16 mouse cellular contexts compared by ENCODE assay signal in the genomic region with DNA sequence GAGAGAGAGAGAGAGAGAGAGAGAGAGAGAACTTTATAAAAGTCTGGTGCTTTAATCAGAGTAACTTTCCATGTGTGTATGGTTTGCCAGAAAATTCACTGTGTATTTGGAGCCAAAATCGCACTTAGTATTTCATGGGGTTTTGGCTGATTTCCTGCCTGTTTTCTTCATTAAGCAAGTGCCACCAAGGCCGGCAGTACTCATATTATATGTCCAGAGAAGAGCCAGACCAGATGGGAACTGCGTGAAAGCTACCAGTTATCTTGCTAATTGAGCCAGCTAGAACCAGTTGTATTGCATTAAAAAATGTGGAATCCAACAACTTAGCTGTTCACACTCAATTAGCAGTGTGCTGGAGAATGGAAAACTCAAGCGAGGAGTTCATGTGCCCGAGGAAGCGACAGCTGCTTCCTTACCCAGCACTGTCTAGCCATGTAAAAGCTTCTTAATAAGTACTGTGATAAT. TPM values are rescaled to one million over a fixed set of nuclear protein-coding genes. Genes with fewer than 3 reads are reported as not detected.
DNase-seq lines count a peak whose midpoint lies in the region; ATAC-seq lines count a peak whose summit lies in the region.
"Had no signal": no experiment of that assay in that cellular context is flagged by ENCODE, and none has a peak within 500 bp of the region (broad histone marks: within the 10 kb centered on the region; RNA-seq: fewer than 3 reads in every experiment).

No protein-coding gene starts in this region.

- no peaks in the 10 kb centered on the region for H3K4me1 ChIP-seq in limb, embryonic 11.5 days (ENCODE audit: control insufficient read depth, insufficient read depth, low read length)
- no peaks in the 10 kb centered on the region for H3K4me1 ChIP-seq in limb, embryonic 10.5 days
- H3K4me1 ChIP-seq in forebrain, embryonic 13.5 days, result no peaks in the 10 kb centered on the region
- H3K4me1 ChIP-seq: heart, embryonic 12.5 days had no signal

- 54% methylated on average over 6 of the region's 6 CpGs for WGBS in limb, embryonic 11.5 days
- 77% methylated on average over 6 of the region's 6 CpGs for WGBS in limb, embryonic 10.5 days
- WGBS in forebrain, embryonic 13.5 days, result 63% methylated on average over 6 of the region's 6 CpGs

- no peaks in the 10 kb centered on the region for H3K27me3 ChIP-seq in limb, embryonic 11.5 days (ENCODE audit: control insufficient read depth, insufficient read depth, low read length)
- no peaks in the 10 kb centered on the region for H3K27me3 ChIP-seq in limb, embryonic 10.5 days (ENCODE audit: low read depth, poor library complexity, severe bottlenecking)
- H3K27me3 ChIP-seq in forebrain, embryonic 13.5 days, result no peaks in the 10 kb centered on the region
- H3K27me3 ChIP-seq: heart, embryonic 12.5 days had no signal

- 0 out of 2 replicates have a peak, but pooled peaks have one; percentile 54 for ATAC-seq in limb, embryonic 11.5 days (ENCODE audit: insufficient number of reproducible peaks, low FRiP score, low TSS enrichment, low read depth)
- ATAC-seq in forebrain, embryonic 13.5 days, result peak; percentile 86
- ATAC-seq: activated CD4-positive, CD25-positive, alpha-beta regulatory T cell, adult 4 months; inflammation-experienced regulatory T-cells, adult 6 months had no signal

- H3K9me3 ChIP-seq in limb, embryonic 11.5 days (ENCODE audit: control insufficient read depth, low read length), result no peaks in the 10 kb centered on the region
- no peaks in the 10 kb centered on the region for H3K9me3 ChIP-seq in limb, embryonic 10.5 days (replicated peaks)
- no peaks in the 10 kb centered on the region for H3K9me3 ChIP-seq in forebrain, embryonic 13.5 days (replicated peaks)
- H3K9me3 ChIP-seq: heart, embryonic 12.5 days had no signal

- no peak overlapping the region for H3K4me3 ChIP-seq in limb, embryonic 11.5 days (ENCODE audit: low read depth, low read length)
- no peak overlapping the region for H3K4me3 ChIP-seq in limb, embryonic 10.5 days
- H3K4me3 ChIP-seq in forebrain, embryonic 13.5 days, result no peak overlapping the region
- H3K4me3 ChIP-seq: heart, embryonic 12.5 days; myocyte had no signal

- H3K4me2 ChIP-seq in limb, embryonic 11.5 days (ENCODE audit: low read depth, severe bottlenecking), result no peak overlapping the region
- H3K4me2 ChIP-seq in forebrain, embryonic 13.5 days, result no peak overlapping the region
- H3K4me2 ChIP-seq: heart, embryonic 12.5 days had no signal

- no peak for DNase-seq in limb, embryonic 11.5 days (ENCODE audit: low spot score)
- DNase-seq in limb, embryonic 10.5 days (ENCODE audit: low spot score), result no peak
- peak; percentile 11 for DNase-seq in adipocyte (ENCODE audit: low spot score)
- DNase-seq in lung, postnatal 36 days, result peak; percentile 4
- DNase-seq in urinary bladder, postnatal 36 days (ENCODE audit: low spot score in 2 of 2), result no peak
- no peak for DNase-seq in right cerebral cortex, postnatal 10 days (ENCODE audit: low spot score in 2 of 2)
- no peak for DNase-seq in kidney, adult 11 months
- DNase-seq: layer of hippocampus, adult 9-11 months; right cerebral cortex, postnatal 14 days had no signal

- no peaks in the 10 kb centered on the region for H3K36me3 ChIP-seq in limb, embryonic 11.5 days (ENCODE audit: control insufficient read depth, insufficient read depth, low read length)
- no peaks in the 10 kb centered on the region for H3K36me3 ChIP-seq in limb, embryonic 10.5 days
- no peaks in the 10 kb centered on the region for H3K36me3 ChIP-seq in forebrain, embryonic 13.5 days (ENCODE audit: poor library complexity, severe bottlenecking)
- H3K36me3 ChIP-seq: heart, embryonic 12.5 days had no signal

- H3K9ac ChIP-seq in limb, embryonic 11.5 days (ENCODE audit: low read length), result no peak overlapping the region
- no peak overlapping the region for H3K9ac ChIP-seq in forebrain, embryonic 13.5 days
- H3K9ac ChIP-seq: heart, embryonic 12.5 days; liver, embryonic 14.5 days had no signal

- no peak overlapping the region for H3K27ac ChIP-seq in limb, embryonic 11.5 days (replicated peaks; ENCODE audit: low read depth, low read length)
- no peak overlapping the region for H3K27ac ChIP-seq in limb, embryonic 10.5 days
- no peak overlapping the region for H3K27ac ChIP-seq in forebrain, embryonic 13.5 days
- H3K27ac ChIP-seq: liver, embryonic 14.5 days had no signal

RNA-seq across cellular contexts. Expression of a gene that starts 22.9 kb away (rescaled TPM):
- not detected in 2 replicates for polyA plus RNA-seq in limb, embryonic 11.5 days (2014; fragmentation: Nextera tagmentation; extraction: Ambion mirVana)
- polyA plus RNA-seq in limb, embryonic 10.5 days (2016; fragmentation: Nextera tagmentation; extraction: Ambion mirVana), result not detected in 2 replicates
- not detected in 2 replicates for polyA plus RNA-seq in forebrain, embryonic 13.5 days (2015; fragmentation: Nextera tagmentation; extraction: Ambion mirVana)
- polyA plus RNA-seq: activated CD4-positive, CD25-positive, alpha-beta regulatory T cell, adult 4 months; embryonic facial prominence, embryonic 11.5 days; heart, embryonic 12.5 days; inflammation-experienced regulatory T-cells, adult 6 months; liver, embryonic 14.5 days; myocyte had no signal

Comparison
In these comparisons a context has a peak if more than half of its experiments do, and no peak if none do; other contexts are left out.
1. DNase-seq: peak in adipocyte (single experiment) and lung, postnatal 36 days (single experiment); none in limb, embryonic 11.5 days (single experiment), limb, embryonic 10.5 days (single experiment), urinary bladder, postnatal 36 days (0 of 2), right cerebral cortex, postnatal 10 days (0 of 2) and kidney, adult 11 months (single experiment).